Mouse (Mus musculus) lung, postnatal 0 days (tissue): Measurements from ENCODE around the gene Cnot3. TPM values are rescaled to one million over a fixed set of nuclear protein-coding genes. Genes with fewer than 3 reads are reported as not detected.

Experiments used
- ATAC-seq: fragments of 200-750 bp; cut with Nextera tagmentation; 2 replicates; pipeline ENCODE4 v1.8.0; 2017; ENCODE audit warnings: moderate library complexity
- DNase-seq: peaks from one replicate; pipeline ENCODE4 v3.0.0-alpha.2; 2016; ENCODE audit warnings: low spot score
- H3K27ac ChIP-seq: fragments of 300-500 bp; sonication (generic); 2 replicates; pipeline ENCODE4 v1.5.1; 2014; ENCODE audit warnings: antibody characterized with exemption, mild to moderate bottlenecking, low read length, mixed read lengths
- H3K27me3 ChIP-seq: fragments of 300-500 bp; sonication (generic); replicated peaks from 2 replicates; pipeline ENCODE4 v1.6.1; 2014; ENCODE audit warnings: low read length, mixed read lengths; ENCODE audit not compliant: insufficient read depth
- H3K36me3 ChIP-seq: fragments of 300-500 bp; sonication (generic); 2 replicates; pipeline ENCODE4 v1.6.1; 2014; ENCODE audit warnings: low read length, mixed read lengths; ENCODE audit not compliant: insufficient read depth
- H3K4me1 ChIP-seq: fragments of 300-500 bp; sonication (generic); 2 replicates; pipeline ENCODE4 v1.6.1; 2014; ENCODE audit warnings: antibody characterized with exemption, low read depth, low read length, mixed read lengths; ENCODE audit not compliant: insufficient read depth
- H3K4me2 ChIP-seq: fragments of 300-500 bp; sonication (generic); replicated peaks from 2 replicates; pipeline ENCODE4 v1.6.1; 2014; ENCODE audit warnings: low read depth, mild to moderate bottlenecking, low read length, moderate library complexity, mixed read lengths
- H3K4me3 ChIP-seq: fragments of 300-500 bp; sonication (generic); 2 replicates; pipeline ENCODE4 v1.5.1; 2014; ENCODE audit warnings: low read depth, low read length
- H3K9ac ChIP-seq: fragments of 300-500 bp; sonication (generic); replicated peaks from 2 replicates; pipeline ENCODE4 v1.6.1; 2014; ENCODE audit warnings: low read depth, mild to moderate bottlenecking
- H3K9me3 ChIP-seq: fragments of 300-500 bp; sonication (generic); 2 replicates; pipeline ENCODE4 v1.6.1; 2016; ENCODE audit warnings: low read length, mixed read lengths
- CTCF ChIP-seq: IDR thresholded peaks from 2 replicates; pipeline ENCODE4 v1.5.1; 2016; ENCODE audit warnings: antibody characterized with exemption, mild to moderate bottlenecking
- EP300 ChIP-seq: IDR thresholded peaks from 2 replicates; pipeline ENCODE4 v1.6.1; 2016; ENCODE audit warnings: antibody characterized with exemption, mild to moderate bottlenecking, control low read depth
- WGBS: fragments of 180-500 bp; shearing (Covaris S2); extraction: QIAGEN DNeasy Blood & Tissue Kit; methylation state at CpG from one replicate; pipeline ENCODE4 v1.1.7; 2014; 5-methylcytosine and 5-hydroxymethylcytosine counted together
- polyA plus RNA-seq: library from polyadenylated mRNA; unstranded; fragments of >200 nt; fragmentation: Nextera tagmentation; extraction: Ambion mirVana; gene quantifications from 2 replicates; pipeline ENCODE4 v1.2.1, GENCODE M21; 2015

The Cnot3 gene
- polyA plus RNA-seq, 1 experiment from 2014 or later, result 23.9 TPM

DNA sequence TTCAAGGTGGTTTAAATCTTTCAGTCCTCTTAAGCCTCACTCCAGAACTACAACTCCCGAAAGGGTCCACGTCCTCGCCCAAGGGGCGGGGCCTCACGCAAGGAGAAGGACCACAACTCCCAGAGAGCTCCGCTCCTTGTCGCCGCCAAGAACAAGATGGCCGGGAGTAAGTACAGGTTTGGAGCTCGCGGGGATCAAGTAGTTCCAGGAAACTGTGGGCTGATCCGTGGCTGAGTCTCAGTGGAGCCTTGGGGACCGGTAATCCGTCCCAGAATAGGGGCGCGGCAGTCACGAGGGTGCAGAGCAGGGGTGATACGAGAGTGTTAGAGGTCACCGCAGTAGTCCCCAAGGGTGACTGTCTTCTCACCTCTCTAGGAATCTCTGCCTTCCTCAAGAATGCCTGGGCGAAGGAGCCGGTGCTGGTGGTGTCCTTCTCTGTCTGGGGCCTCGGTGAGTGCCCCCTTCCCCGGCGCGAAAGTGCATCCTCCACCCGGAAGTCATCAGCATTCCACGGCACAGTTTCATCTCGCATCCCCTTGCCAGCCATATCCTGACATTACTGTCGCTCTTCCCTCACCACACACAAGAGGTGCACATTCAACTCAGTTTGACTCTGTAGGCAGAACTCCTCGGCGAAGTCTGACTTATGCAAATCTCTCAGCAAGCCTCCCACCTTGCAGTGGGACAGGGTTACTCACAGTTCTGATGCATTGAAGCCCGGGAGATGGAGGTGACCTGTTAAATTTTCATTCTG is 27.6 kb upstream of the Cnot3 start, which contains the start of gene Ndufa3:
Ndufa3 (plus strand) TSS at position 132 of the 754 bp plus-strand sequence.
- Histone ChIP-seq H3K4me2 (peak within 1 kb of the TSS; percentile 75), H3K36me3 (peaks cover 14% of the 10 kb centered on the region; the same call in 1 of the 2 replicates), H3K9me3 (no peaks in the 10 kb centered on the region), H3K27ac (peak within 1 kb of the TSS; percentile 81), H3K9ac (peak within 1 kb of the TSS; percentile 80), H3K4me1 (peaks cover 6% of the 10 kb centered on the region), H3K4me3 (peak within 1 kb of the TSS; percentile 85), H3K27me3 (no peaks in the 10 kb centered on the region)
- peak; percentile 97 for DNase-seq
- TF ChIP-seq CTCF, result no peak
- no peak for TF ChIP-seq EP300
- peak; percentile 99 for ATAC-seq
- under 1% methylated on average over 32 of the region's 32 CpGs for WGBS

DNA sequence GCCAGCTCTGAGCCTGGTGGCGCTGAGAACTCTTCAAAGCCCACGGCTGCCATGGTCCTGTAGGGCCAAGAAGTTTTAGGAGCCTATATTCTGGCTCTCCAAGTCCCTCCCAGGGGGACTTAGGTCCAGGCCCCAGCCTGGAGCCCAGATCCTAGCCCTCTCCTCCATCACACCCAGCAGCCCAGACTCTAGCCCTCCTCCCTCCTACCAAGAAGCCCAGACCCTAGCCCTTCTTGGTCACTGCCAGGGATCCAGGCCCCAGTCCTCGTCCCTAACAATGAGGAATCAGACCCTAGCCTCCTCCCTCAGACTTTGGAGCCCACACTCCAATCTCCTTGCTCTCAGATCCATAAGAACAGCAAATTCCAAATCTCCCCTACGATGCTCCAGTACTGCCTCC is 16.0 kb upstream of the Cnot3 start:
- Histone ChIP-seq H3K4me3 (peak overlapping the region; percentile 65), H3K36me3 (no peaks in the 10 kb centered on the region), H3K9ac (peak overlapping the region; percentile 69), H3K9me3 (no peaks in the 10 kb centered on the region), H3K27ac (peak overlapping the region; percentile 94), H3K4me2 (peak overlapping the region; percentile 76), H3K4me1 (peaks cover 11% of the 10 kb centered on the region; the same call in 1 of the 2 replicates), H3K27me3 (no peaks in the 10 kb centered on the region)
- ATAC-seq, result no peak
- DNase-seq, result no peak
- TF ChIP-seq EP300 (no peak), CTCF (no peak)
- WGBS, result 27% methylated on average over 4 of the region's 4 CpGs

DNA sequence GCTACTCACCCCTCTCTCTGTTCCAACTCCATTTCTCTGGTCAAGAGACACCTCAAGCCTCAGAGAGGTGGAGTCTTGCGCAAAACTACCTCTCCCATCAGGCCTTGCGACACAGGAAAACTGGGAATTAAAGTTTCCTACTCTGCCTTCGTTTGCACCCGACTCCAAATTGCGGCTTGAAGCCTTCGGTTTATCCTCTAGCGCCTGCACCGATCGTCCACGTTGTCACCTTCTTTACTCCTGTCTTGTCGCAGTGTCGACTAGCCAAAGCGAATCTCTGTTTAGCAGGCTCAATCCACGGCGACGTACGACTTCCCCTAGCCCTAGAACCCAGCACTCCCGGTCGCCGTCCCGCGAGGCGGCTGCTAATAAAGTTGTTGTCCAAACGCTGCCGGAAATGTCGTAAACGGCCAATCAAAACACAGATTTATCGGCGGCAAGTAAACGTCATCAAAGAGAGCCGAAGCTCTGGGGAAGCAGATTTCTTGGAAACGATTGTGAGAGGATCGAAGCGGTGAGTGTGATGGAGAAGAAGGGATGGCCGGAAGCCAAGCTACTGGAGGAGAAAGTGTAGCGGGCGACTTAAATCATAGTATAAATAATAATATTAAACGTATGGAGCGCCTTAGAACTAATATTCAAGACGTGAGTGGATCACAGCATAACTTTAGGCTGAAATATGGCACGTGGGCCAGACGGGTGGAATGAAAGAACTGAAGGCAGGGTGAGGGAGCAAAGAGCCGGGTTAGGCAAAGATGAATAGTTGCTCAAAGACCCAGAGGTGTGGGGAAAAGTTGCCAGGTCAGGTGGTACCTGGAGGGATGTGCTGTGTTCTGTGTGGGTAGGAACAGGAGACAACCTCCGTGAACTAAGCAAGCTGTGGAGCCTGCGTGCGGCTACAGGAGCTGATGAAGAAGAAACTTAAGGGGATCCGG is 15.3 kb upstream of the Cnot3 start, which contains the start of the genes Tfpt and Prpf31:
Tfpt (minus strand) TSS at position 387 of the 935 bp plus-strand sequence.
Prpf31 (plus strand) TSS at position 443 of the 935 bp plus-strand sequence.
- Histone ChIP-seq H3K9ac (peak within 1 kb of the TSS; percentile 69), H3K36me3 (peaks cover 1% of the 10 kb centered on the region; the same call in 1 of the 2 replicates), H3K9me3 (no peaks in the 10 kb centered on the region), H3K27me3 (no peaks in the 10 kb centered on the region), H3K4me2 (peak within 1 kb of the TSS; percentile 76), H3K27ac (peak within 1 kb of the TSS; percentile 94), H3K4me3 (peak within 1 kb of the TSS; percentile 65), H3K4me1 (peaks cover 11% of the 10 kb centered on the region; the same call in 1 of the 2 replicates)
- TF ChIP-seq EP300 (peak; percentile 85), CTCF (no peak)
- 1% methylated on average over 47 of the region's 47 CpGs for WGBS
- peak; percentile 98 for DNase-seq
- peak; percentile 94 for ATAC-seq

DNA sequence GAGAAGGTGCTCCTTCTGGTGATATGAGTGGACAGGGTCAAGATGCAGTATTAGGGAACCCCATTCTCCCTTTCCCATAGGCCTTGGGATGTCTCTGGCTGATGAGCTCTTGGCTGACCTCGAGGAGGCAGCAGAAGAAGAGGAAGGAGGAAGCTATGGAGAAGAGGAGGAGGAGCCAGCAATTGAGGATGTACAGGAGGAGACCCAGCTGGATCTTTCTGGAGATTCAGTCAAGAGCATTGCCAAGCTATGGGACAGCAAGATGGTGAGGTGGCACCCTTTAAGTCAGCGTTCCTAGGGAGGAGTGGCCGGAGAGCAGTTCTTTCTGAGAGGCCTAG is 14.6 kb upstream of the Cnot3 start:
- H3K4me3 ChIP-seq, result peak overlapping the region; percentile 65
- no peak overlapping the region for H3K27ac ChIP-seq
- H3K4me1 ChIP-seq, result peaks cover 11% of the 10 kb centered on the region; the same call in 1 of the 2 replicates
- H3K9me3 ChIP-seq, result no peaks in the 10 kb centered on the region
- no peak for TF ChIP-seq CTCF
- no peak for TF ChIP-seq EP300
- no peak for ATAC-seq
- H3K9ac ChIP-seq, result peak overlapping the region; percentile 69
- no peak for DNase-seq
- H3K27me3 ChIP-seq, result no peaks in the 10 kb centered on the region
- 69% methylated on average over 3 of the region's 3 CpGs for WGBS
- H3K4me2 ChIP-seq, result peak overlapping the region; percentile 76
- H3K36me3 ChIP-seq, result peaks cover 7% of the 10 kb centered on the region; the same call in 1 of the 2 replicates

DNA sequence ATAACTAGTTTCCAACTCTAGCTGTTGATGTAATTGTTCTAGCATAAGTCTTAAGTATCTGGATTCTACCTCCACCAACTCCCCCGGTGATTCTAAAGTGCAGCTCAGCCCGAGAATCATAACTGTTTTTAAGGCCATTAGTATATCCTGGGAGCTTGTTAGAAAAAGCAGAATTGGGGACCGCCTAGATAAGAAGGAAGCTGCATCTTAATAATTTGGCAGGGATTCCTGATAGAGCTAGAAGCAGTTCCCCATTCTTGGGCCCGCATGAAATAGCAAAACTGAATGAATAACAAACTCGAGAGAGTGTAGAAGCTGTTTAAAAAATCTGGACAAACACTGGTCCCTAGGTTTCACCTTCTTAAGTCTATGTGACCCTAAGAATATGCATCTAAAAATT is 1.7 kb upstream of the Cnot3 start:
- peaks cover 14% of the 10 kb centered on the region for H3K4me1 ChIP-seq
- TF ChIP-seq CTCF, result no peak
- TF ChIP-seq EP300, result no peak
- H3K27me3 ChIP-seq, result no peaks in the 10 kb centered on the region
- no peak overlapping the region for H3K4me2 ChIP-seq
- no peak overlapping the region for H3K4me3 ChIP-seq
- ATAC-seq (no peak), DNase-seq (no peak)
- no peak overlapping the region for H3K9ac ChIP-seq
- H3K27ac ChIP-seq, result no peak overlapping the region
- WGBS, result 65% methylated on average over 5 of the region's 5 CpGs
- H3K36me3 ChIP-seq, result peaks cover 6% of the 10 kb centered on the region; the same call in 1 of the 2 replicates
- H3K9me3 ChIP-seq, result no peaks in the 10 kb centered on the region

DNA sequence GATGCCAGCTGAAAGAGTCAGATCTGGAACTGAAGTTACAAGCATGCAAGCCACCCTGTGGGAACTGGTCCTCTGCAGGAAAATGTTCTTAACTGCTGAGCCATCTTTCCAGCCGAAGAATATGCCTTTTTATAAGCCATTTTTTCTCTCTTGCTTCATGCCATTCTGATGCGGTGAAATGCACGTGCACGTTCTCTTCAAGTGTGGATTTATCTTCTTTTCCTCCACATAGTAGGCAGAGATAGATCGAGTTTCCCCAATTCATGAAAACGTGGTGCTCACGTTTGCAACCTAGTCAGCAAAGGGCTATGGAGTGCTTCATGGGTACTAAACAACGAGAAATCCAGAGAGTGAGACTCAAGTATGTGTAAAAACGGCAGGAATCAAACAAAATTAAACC is 1.2 kb upstream of the Cnot3 start:
- no peak for DNase-seq
- H3K4me2 ChIP-seq, result peak overlapping the region; percentile 49
- no peak for TF ChIP-seq EP300
- H3K36me3 ChIP-seq, result peaks cover 2% of the 10 kb centered on the region; the same call in 1 of the 2 replicates
- H3K27me3 ChIP-seq, result no peaks in the 10 kb centered on the region
- H3K4me1 ChIP-seq, result peaks cover 14% of the 10 kb centered on the region
- no peaks in the 10 kb centered on the region for H3K9me3 ChIP-seq
- H3K9ac ChIP-seq, result no peak overlapping the region
- H3K27ac ChIP-seq, result 0 out of 2 replicates have a peak overlapping the region, but pooled peaks have one; percentile 33
- H3K4me3 ChIP-seq, result no peak overlapping the region
- 16% methylated on average over 9 of the region's 9 CpGs for WGBS
- ATAC-seq, result no peak
